Mouse (Mus musculus): ENCODE results near the gene Fam163a.

Gene Fam163a

DNA sequence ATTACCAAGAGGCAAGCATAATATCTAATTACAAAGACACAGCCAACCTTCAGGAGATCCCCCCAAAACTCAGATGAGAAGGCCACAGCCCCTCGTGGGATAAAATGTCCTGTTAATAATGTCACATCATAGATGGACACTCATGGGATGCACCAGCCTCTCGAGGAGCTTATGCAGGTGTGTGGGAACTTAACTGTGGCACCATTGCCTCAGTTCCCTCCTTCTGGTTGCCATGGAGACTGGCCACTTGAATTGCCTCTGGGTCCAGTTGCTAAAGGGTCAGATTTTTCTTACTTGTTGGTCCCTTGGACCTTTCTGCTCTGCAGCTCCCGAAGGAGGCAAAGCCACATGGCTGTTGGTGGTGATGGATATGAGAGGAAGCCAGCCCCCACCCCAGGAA lies 127.2 kb downstream of the Fam163a start:
- DNase-seq (ENCODE audit: low read depth) = no peak

DNA sequence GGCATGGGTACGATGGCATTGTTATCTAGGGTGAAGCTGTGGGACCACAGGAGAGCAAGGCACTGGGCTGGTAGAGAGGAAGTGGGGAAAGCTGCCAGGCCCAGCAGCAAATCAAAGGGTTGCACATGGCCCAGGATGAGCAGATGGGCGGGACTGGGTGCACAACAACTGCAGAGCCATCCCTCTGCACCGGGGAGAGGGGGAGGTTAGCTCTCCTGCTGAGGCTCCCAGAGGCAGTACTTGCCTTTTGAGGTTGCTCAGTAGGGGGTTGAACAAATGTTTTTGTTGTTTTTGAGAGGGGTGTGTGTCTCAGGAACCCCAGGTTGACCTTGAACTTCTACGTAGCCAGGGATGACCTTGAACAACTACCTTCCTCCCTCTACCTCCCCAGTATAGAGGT lies 128.4 kb downstream of the Fam163a start:
- DNase-seq (ENCODE audit: low read depth) = no peak

DNA sequence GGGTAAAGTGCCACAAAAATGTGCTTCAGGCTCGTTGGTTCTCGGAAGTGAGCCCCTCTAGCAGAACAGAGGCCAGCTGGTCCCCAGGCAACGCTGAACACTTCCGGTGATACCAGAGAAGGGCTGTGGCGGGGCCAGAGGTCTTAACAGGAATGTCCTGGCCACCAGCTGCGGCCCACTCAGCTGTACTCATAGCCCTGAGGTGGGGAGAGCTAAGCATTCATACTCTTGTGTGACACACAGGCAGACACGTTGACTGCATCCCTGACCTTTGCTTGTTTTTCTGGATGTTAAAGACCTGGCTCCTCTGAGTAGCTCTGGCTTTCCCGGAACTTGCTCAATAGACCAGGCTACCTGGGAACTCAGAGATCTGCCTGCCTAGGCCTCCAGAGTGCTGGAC lies 130.3 kb downstream of the Fam163a start:
- no peak for DNase-seq (ENCODE audit: low read depth)

DNA sequence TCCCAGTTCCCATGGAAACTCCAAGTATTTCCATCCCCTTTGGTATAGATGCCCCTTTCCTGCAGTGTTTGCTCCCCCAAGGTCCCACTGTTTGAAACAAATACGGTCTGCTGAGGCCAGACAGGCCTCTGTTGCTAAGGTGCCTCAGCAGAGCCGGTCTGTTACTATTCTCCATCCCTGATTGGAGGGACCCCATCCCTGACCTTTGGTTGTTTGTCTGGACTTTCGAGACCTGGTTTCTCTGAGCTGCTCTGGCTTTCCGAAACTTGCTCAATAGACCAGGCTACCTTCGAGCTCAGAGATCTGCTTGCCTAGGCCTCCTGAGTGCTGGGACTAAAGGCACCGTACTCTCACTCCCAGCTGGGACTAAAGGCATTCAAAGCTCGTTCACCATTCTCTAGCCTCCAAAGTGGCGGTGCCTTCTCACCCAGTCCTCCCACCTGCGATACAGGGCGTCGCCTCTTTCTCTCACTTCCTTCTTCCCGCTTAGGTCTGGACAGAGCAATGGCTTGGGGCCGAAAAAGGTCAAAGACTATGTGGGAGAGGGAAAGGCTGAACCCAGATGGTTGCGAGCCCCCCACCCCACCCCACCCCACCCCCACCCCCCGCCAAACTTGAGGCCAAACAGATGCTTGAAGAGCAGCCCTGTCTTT lies 131.5 kb downstream of the Fam163a start:
- DNase-seq (ENCODE audit: low read depth) = no peak

DNA sequence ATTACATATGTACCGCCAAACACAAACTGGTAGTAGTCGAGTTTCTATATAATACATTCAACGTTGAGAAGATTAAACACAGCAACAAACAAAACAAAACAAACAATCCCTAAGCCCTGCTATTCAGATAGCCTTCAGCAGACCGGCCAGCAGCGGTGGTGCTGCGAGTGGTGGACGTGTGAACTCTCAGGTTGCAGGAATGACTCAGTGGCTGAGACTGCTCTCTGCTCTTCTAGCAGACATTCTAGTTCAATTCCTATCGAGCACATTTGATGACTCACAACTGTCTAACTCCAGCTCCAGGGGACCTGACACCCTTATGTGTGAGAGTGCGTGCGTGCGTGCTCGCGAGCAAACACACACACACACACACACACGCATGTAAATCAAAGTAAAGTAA lies 134.7 kb downstream of the Fam163a start:
- no peak for DNase-seq (ENCODE audit: low read depth)

DNA sequence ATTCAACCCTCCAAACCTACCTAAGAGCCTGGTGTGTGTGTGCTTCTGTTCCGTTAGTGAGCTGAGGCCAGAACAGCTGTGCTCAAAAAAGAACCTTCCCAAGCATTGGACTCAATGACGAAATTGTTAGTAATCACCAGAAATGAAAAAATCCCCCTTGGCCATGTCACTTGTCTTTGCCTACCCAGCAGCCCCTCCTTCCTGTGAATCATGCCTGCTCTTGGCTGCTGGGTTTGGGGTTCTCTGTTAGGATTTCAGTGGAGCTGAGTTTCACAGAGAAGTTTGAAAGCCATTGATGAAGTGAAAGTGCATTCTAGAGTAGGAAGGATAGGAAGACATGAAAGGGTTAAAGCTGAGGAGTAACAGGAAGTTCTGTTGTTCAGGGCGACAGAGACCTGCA lies 138.7 kb downstream of the Fam163a start:
- peak; percentile 19 for DNase-seq (ENCODE audit: low read depth)

DNA sequence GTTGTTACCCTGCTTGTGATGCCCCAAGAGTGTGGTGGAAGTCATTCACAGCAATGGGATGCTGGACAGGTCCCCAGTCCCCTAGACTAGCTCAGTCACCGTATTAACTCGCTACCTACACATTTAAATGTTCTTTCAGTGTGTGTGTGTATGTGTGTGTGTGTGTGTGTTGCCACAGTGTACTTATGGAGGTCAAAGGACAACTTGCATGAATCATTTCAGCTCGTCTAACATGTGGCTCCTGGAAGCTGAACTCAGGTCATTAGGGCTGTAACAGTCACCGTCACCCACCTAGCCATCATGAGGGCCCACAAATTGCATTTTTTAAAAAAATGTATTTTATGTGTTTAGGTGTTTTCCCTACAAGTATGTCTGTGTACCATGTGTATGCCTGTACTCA lies 142.6 kb downstream of the Fam163a start:
- no peak for DNase-seq (ENCODE audit: low read depth)

DNA sequence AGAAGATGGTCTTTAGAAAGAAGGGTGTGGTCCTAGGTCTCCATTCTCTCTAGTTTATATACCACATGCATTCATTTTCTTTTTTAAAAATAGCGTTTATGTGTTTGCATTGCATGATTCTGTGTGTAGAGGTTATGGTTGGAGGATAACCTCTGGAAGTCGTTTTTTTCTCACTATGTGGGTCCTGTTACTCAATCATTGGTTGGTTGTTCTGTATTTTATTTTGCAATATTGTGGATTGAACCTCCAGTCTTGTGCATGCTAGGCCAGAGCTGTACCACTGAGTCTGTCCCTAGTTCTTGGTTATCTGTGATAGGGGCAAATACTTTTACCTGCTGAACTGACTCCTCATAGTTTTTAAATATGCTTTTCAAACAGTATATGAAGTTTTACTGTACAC lies 146.6 kb downstream of the Fam163a start:
- no peak for DNase-seq (ENCODE audit: low read depth)

DNA sequence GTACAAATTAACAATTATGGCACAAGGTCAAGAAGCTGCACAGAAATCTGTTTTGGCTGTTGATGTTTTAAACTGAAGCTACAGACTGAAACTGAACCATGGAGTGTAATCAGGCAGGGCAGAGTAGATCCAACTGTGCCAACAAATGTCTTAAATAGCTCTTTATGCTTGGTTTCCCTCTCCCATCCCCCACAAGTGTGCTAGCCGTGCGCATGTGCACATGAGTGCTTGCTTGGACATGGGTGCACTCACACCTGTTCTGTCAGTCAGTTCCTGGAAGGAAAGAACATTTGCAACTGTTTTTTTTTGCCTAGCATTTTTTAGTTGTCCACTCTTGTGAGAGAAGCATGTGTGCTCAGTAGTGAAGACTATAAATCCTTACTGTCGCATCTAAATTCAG lies 158.1 kb downstream of the Fam163a start:
- DNase-seq (ENCODE audit: low read depth) = no peak

DNA sequence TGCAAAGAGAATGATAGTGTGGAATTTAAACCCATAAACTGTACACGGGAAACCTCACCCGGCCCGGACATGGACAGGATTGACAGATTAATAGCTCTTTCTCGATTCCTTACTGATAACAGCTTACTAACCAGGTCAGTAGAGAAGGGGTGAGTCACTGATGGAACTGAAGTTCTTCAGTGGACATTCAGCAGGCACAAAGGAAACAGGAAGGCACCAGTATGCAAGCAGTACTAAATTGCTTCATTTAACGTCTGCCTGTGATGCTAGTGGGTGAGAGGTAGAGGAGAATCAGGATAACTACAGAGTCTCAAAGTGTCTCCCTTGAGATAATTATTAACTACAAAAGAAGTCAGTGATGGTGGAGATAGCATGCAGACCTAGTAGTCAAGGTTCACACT lies 160.6 kb downstream of the Fam163a start:
- no peak for DNase-seq (ENCODE audit: low read depth)

DNA sequence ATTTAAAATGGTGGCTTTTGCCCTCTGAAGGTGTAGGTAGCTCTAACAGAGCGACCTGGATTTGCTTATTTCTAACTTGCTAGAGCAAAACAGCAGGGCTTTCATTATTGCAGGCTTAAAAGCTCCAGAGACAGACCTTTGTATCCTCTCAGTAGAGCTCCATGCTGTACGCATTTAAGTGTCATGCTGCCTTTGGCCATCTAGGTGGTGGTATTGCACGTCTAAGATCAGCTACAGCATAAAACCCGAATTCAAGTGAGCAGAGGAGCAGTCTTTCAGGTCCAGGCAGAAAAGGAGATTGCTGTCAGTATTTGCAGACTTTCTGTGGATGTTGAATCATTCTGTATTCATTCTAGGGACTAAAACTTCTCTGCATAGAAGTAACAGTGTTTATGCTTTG lies 161.8 kb downstream of the Fam163a start:
- DNase-seq (ENCODE audit: low read depth) = peak; percentile 81

DNA sequence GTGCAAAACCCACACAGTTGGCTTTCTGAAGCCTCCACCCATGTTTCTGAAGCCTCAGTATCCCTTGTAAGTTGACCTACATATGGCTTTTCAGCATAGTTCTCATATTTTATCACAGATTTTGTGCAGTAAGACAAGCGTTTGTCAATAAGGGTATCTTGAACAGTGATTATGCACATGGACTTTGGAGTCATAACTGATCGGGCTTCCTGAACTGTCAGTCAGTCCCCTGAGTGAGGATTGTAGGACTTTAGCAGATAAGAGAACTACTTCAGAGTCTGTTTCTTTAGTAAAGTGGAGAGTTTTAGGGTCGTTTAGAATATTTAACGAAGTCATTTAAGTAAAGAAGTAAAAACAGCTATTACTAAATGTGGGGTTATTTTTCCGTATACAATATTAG lies 162.3 kb downstream of the Fam163a start:
- no peak for DNase-seq (ENCODE audit: low read depth)

DNA sequence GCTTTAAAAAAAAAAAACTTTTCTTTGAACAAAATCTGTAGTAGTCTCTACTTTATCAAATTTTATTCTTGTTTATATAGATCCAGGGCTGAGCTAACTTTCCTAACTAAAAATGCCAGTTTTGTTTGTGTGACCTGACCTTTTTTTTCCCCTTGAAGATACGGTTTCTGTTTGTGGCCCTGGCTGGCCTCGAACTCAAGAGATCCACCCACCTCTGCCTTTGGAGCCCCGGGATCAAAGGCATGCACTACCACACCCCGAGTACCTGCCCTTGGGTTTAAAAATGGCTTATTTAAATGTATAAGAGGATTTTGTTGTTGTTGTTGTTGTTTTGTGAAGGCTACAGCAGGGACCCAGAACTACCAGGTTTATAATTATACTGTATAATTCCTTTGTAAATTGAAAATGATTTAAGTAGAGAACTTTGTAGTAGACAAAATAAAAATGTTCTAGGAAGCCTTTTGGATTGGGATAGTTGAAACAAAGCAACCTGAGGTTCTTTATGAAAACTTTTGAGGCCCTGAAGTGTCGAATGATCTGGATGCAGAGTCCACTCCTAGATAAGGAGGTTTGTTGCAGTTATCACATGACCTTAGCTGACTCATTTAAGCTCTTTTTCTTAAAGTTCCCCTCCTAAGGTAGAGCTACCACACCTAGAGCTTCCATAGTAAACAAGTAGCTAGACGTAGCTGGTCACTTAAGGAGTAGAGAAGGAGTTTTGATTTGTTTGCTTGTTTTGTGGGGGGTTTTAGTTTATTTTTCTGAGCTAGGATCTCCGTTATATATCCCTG lies 163.2 kb downstream of the Fam163a start:
- DNase-seq (ENCODE audit: low read depth) = peak; percentile 57

DNA sequence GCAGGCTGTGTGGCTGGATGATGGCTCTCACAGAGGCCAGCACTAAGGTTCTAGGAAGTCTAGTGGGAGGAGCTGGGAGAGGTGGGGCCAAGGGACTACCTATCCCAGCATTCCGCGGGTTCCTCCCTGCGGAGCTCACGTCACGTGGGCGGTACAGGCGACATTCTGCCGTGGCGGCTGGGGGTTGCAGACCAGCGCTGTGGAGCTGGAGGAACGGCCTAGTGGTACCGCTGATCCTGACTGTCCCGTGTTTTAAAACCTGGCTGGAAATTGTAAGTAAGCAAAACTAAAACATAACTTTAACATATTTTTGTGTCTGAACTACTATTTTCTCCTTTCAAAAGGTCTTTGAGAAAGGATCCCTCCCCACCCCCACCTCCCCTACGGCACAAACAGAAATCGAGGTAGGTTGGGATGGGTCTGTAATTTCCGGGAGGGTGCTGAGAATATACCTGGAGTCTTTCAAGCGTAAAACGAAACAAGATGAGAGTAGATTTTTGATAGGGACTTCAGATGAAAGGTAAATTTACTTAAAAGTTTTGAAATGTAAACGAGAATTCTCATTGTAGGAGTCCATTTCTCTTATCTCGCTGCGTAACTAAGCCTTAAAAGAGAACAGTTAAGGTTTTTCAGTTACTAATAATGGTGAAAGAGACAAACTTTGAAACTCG lies 164.0 kb downstream of the Fam163a start:
- DNase-seq (ENCODE audit: low read depth) = peak; percentile 94

DNA sequence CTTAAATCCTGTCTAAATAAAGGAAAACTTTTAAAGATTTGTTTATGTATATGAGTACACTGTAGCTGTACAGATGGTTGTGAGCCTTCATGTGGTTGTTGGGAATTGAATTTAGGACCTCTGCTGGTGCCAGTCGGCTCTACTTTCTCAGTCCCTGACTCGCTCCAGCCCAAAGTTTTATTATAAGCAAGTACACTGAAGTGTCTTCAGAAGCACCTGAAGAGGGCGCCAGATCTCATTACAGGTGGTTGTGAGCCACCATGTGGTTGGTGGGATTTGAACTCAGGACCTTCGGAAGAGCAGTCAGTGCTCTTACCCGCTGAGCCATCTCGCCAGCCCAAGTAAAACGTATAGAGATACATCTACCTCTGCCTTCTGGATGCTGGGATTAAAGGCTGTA lies 164.8 kb downstream of the Fam163a start:
- DNase-seq (ENCODE audit: low read depth) = peak; percentile 78

DNA sequence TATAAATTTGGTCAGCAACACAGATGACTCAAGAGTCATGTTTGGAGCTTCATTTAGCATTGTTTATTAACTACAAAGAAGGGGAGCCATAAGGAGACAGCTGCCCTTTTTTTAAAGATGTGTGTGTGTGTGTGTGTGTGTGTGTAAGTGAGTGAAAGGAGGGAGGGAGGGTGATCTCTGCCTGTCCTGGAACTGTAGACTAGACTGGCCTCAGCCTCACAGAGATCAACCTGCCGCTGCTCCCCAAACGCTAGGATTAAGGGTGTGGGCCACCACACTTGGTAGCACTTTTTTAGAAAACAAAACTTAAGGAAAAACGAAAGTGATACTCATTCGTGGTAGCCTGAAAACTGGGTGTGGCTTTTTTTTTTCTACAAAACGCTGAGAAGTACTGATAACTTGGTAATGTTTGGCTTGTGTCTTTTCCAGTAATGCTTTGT lies 167.7 kb downstream of the Fam163a start:
- DNase-seq (ENCODE audit: low read depth) = peak; percentile 87

DNA sequence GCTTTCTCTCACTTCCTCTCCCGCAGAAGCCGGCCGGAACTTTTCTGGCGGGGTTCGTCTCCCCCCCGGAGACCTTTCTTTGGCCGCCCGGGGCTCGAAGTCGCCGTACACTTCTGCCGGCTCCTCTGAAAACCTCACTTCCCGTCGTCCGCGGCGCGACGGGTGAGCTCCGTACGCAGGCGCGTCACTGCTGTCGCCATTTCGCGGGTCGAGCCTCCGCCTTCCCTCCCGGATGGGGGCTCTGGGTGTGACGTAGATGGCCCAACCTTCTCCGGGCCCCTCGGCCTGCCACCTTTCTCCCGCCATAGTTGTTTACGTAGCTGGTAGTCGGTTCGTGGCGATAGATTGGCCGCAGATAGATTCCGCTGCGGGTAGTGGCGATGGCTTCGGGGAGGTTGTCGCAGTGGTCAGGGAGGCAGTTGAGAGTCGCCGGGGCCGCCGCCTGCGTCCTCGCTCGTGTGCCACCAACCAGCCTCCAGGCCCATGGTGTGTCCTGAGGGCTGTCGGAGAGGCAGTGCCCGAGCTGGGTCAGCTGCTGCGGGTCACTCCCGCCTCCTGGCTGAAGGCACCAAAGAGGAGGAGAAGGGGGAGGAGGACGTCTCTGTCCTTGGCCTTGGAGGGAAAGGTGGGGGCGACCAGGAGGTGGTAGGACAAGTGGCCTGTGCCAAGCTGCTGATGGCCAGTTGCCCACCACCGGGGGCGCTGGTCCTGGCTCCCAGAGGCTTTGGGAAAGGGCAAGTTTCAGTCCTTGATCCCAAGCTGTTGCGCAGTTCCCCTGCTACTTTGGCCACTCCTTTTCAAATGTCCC lies 168.7 kb downstream of the Fam163a start, which contains the start of gene Tor1aip1:
Tor1aip1 (minus strand) TSS at position 551 of the 808 bp plus-strand sequence.
- peak; percentile 98 for DNase-seq (ENCODE audit: low read depth)

DNA sequence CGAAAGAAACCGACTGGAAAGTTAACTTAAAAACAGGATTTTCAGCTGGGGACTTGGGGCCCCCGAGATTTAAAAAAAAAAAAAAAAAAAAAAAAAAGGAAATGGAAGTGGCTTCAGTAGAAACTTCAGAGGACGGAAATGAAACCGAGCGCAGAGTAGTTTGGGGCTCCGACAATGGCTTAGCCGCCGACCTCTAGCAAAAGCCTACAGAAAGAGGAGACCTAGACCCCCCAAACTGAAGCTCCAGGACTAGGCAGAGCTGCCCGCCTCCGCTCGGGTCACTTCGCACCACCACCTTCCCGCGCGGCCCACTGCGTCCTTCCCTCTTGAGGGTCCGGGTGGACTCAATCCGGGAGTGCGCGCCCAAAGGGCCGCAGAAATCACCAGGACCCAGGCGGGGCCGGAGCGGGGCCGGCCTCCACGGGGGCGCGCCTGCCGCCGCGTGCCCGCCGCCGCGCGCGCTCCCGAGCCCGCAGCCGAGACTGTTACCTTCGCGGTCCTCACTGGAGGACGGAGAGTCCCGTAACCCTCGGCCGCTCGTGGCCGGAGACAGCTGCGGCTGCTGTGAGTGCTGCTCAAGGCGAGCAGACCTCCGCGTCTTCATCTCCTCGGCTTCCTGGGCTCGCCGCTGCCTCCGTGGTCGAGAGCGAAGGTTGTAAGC lies 169.4 kb downstream of the Fam163a start, which contains the start of gene Tor1aip2:
Tor1aip2 (plus strand) TSS at position 135 of the 661 bp plus-strand sequence.
- DNase-seq (ENCODE audit: low read depth) = peak; percentile 85

DNA sequence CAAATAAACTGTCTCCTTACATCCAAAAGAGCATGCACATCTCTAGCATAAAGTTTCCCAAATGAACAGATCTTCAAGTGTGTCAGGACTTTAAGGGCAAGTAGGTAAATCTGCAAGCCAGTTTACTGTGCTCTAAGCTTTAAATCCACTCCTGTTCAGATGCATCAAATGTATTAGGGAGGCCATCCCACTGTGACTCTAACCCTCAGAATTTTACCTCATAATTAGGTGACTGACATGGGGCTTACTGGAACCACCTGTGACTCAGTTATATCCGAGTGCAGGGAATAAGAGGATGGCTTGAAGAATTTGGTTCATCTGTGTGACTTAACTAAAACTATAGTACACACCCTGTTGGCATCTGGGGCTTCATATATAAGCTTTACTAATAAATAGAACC lies 170.2 kb downstream of the Fam163a start:
- DNase-seq (ENCODE audit: low read depth) = no peak

DNA sequence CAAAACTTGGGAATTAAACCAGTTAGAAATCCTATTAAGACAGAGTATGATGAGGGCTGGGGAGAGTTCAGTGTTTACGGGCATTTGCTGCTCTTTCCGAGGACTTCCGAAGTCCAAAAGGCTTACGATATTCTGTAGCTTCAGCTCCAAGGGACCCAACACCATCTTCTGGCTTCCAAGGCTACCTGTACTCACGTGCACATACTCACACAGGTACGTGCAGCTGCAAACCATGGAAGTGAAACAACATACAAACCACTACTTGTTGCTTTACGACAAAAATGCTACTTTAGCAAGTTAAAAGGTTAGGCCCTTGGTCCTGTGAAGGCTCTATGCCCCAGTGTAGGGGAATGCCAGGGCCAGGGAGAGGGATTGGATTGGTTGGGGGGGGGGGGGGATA lies 170.9 kb downstream of the Fam163a start:
- DNase-seq (ENCODE audit: low read depth) = no peak

DNA sequence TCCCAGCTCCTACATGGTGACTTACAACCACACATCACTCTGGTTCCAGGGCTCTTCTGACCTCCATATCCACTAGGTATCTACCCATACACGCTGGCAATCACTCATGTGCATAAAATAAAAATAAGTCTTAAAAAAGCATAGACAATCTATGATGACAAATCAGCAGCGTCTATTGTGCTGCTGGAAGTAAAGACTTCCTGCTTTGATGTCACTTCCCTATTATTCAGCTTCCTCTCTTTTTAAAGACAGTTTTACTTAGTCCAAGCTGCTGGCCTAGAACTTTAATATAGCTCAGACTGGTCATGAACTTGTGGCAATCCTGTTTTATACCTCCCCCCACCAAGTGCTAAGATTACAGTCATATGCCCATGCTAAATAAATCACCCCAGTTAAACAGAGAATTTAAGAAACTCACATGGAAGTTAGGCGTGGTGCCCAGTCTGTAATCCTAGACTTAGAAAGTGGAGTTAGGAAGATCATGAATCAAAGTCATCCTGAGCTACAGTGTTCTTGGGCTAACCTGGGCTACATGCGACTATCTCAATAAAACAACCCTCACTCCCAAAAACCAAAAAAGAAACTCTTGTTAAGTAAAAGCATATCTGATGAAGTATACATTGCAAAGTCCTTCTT lies 176.4 kb downstream of the Fam163a start:
- DNase-seq (ENCODE audit: low read depth) = no peak
